Mouse (Mus musculus) hindbrain, embryonic 11.5 days (tissue): ENCODE measurements around the gene Fto. TPM values are rescaled to one million over a fixed set of nuclear protein-coding genes. Genes with fewer than 3 reads are reported as not detected.

ENCODE experiments used
- ATAC-seq: fragments of 200-750 bp; cut with Nextera tagmentation; 2 replicates; pipeline ENCODE4 v1.8.0; 2017; ENCODE audit warnings: mild to moderate bottlenecking, moderate TSS enrichment, moderate library complexity; ENCODE audit not compliant: low FRiP score
- DNase-seq: peaks from one replicate; pipeline ENCODE4 v3.0.0-alpha.2; 2015; ENCODE audit warnings: low spot score
- H3K27ac ChIP-seq: fragments of 300-500 bp; sonication (generic); 2 replicates; pipeline ENCODE4 v1.5.1; 2014; ENCODE audit warnings: mild to moderate bottlenecking, low read depth, low read length
- H3K27me3 ChIP-seq: fragments of 300-500 bp; sonication (generic); 2 replicates; pipeline ENCODE4 v1.6.1; 2014; ENCODE audit warnings: mild to moderate bottlenecking, low read length, moderate library complexity, mixed read lengths; ENCODE audit not compliant: control insufficient read depth, insufficient read depth
- H3K36me3 ChIP-seq: fragments of 300-500 bp; sonication (generic); 2 replicates; pipeline ENCODE4 v1.6.1; 2014; ENCODE audit warnings: mild to moderate bottlenecking, low read length, moderate library complexity, mixed read lengths; ENCODE audit not compliant: control insufficient read depth, insufficient read depth
- H3K4me1 ChIP-seq: fragments of 300-500 bp; sonication (generic); replicated peaks from 2 replicates; pipeline ENCODE4 v1.6.1; 2014; ENCODE audit warnings: low read length, mixed read lengths; ENCODE audit not compliant: control insufficient read depth, insufficient read depth
- H3K4me2 ChIP-seq: fragments of 300-500 bp; sonication (generic); replicated peaks from 2 replicates; pipeline ENCODE4 v1.6.1; 2014; ENCODE audit warnings: mild to moderate bottlenecking, low read depth, low read length
- H3K4me3 ChIP-seq: fragments of 300-500 bp; sonication (generic); 2 replicates; pipeline ENCODE4 v1.5.1; 2014; ENCODE audit warnings: low read depth, low read length
- H3K9ac ChIP-seq: fragments of 300-500 bp; sonication (generic); 2 replicates; pipeline ENCODE4 v1.6.1; 2014; ENCODE audit warnings: low read depth, low read length
- H3K9me3 ChIP-seq: fragments of 300-500 bp; sonication (generic); 2 replicates; pipeline ENCODE4 v1.6.1; 2016; ENCODE audit warnings: low read length; ENCODE audit not compliant: control insufficient read depth
- WGBS: fragments of 180-500 bp; shearing (Covaris S2); extraction: QIAGEN DNeasy Blood & Tissue Kit; methylation state at CpG from one replicate; pipeline ENCODE4 v1.1.7; 2014; 5-methylcytosine and 5-hydroxymethylcytosine counted together
- polyA plus RNA-seq: library from polyadenylated mRNA; unstranded; fragments of >200 nt; fragmentation: Nextera tagmentation; extraction: Ambion mirVana; gene quantifications from 2 replicates; pipeline ENCODE4 v1.2.1, GENCODE M21; 2014

Fto gene
- polyA plus RNA-seq, 1 experiment from 2014 or later: 94.7 TPM

GRCm38 (mm10) chr8:91371995-91372394 is 58.7 kb downstream of the Fto start:
- H3K4me1 ChIP-seq: peaks cover 14% of the 10 kb centered on the region; the same call in 1 of the 2 replicates
- DNase-seq (no peak), ATAC-seq (no peak)
- H3K9me3 ChIP-seq: no peaks in the 10 kb centered on the region
- H3K27me3 ChIP-seq: peaks cover 3% of the 10 kb centered on the region; the same call in 1 of the 2 replicates
- no peaks in the 10 kb centered on the region for H3K36me3 ChIP-seq
- no peak overlapping the region for H3K27ac ChIP-seq
- no peak overlapping the region for H3K4me3 ChIP-seq
- 43% methylated on average over 4 of the region's 4 CpGs for WGBS
- no peak overlapping the region for H3K9ac ChIP-seq
- no peak overlapping the region for H3K4me2 ChIP-seq

- H3K9me3 ChIP-seq: no peaks in the 10 kb centered on the region
- DNase-seq (no peak), ATAC-seq (no peak)
- H3K4me3 ChIP-seq: no peak overlapping the region
- no peak overlapping the region for H3K9ac ChIP-seq
- no peak overlapping the region for H3K4me2 ChIP-seq
- H3K27ac ChIP-seq: no peak overlapping the region
- 66% methylated on average over 9 of the region's 9 CpGs for WGBS
- H3K36me3 ChIP-seq: no peaks in the 10 kb centered on the region
- peaks cover 14% of the 10 kb centered on the region; the same call in 1 of the 2 replicates for H3K4me1 ChIP-seq
- no peaks in the 10 kb centered on the region for H3K27me3 ChIP-seq
Measured at GRCm38 (mm10) chr8:91372780-91373577, 59.7 kb downstream of the Fto start.

- Histone ChIP-seq H3K4me1 (peaks cover 14% of the 10 kb centered on the region; the same call in 1 of the 2 replicates), H3K4me3 (no peak overlapping the region), H3K9ac (no peak overlapping the region), H3K27ac (no peak overlapping the region), H3K27me3 (no peaks in the 10 kb centered on the region), H3K36me3 (no peaks in the 10 kb centered on the region), H3K4me2 (no peak overlapping the region), H3K9me3 (no peaks in the 10 kb centered on the region)
- DNase-seq (no peak), ATAC-seq (no peak)
- 31% methylated on average over 20 of the region's 20 CpGs for WGBS
Measured at GRCm38 (mm10) chr8:91375054-91375938, 62.0 kb downstream of the Fto start.

GRCm38 (mm10) chr8:91376785-91377184 is 63.5 kb downstream of the Fto start:
- DNase-seq (no peak), ATAC-seq (no peak)
- Histone ChIP-seq H3K9me3 (no peaks in the 10 kb centered on the region), H3K27ac (no peak overlapping the region), H3K4me3 (no peak overlapping the region), H3K4me2 (no peak overlapping the region), H3K36me3 (no peaks in the 10 kb centered on the region), H3K4me1 (peaks cover 14% of the 10 kb centered on the region), H3K27me3 (no peaks in the 10 kb centered on the region), H3K9ac (no peak overlapping the region)
- 30% methylated on average over 11 of the region's 11 CpGs for WGBS

- Histone ChIP-seq H3K27me3 (no peaks in the 10 kb centered on the region), H3K4me2 (no peak overlapping the region), H3K4me3 (no peak overlapping the region), H3K27ac (no peak overlapping the region), H3K9me3 (no peaks in the 10 kb centered on the region), H3K36me3 (no peaks in the 10 kb centered on the region), H3K9ac (no peak overlapping the region), H3K4me1 (peaks cover 15% of the 10 kb centered on the region)
- ATAC-seq (no peak), DNase-seq (no peak)
- WGBS: 55% methylated on average over 6 of the region's 6 CpGs
Measured at GRCm38 (mm10) chr8:91377275-91377674, 64.0 kb downstream of the Fto start.

- Histone ChIP-seq H3K36me3 (no peaks in the 10 kb centered on the region), H3K4me1 (peaks cover 11% of the 10 kb centered on the region), H3K4me3 (no peak overlapping the region), H3K4me2 (no peak overlapping the region), H3K9me3 (no peaks in the 10 kb centered on the region), H3K27ac (no peak overlapping the region), H3K27me3 (no peaks in the 10 kb centered on the region), H3K9ac (no peak overlapping the region)
- WGBS: 70% methylated on average over 13 of the region's 13 CpGs
- ATAC-seq (no peak), DNase-seq (peak; percentile 80)
Measured at GRCm38 (mm10) chr8:91378846-91379499, 65.6 kb downstream of the Fto start.

- WGBS: 26% methylated on average over 10 of the region's 10 CpGs
- Histone ChIP-seq H3K4me2 (no peak overlapping the region), H3K9ac (no peak overlapping the region), H3K4me1 (peaks cover 8% of the 10 kb centered on the region), H3K36me3 (no peaks in the 10 kb centered on the region), H3K27me3 (no peaks in the 10 kb centered on the region), H3K9me3 (no peaks in the 10 kb centered on the region), H3K4me3 (no peak overlapping the region), H3K27ac (no peak overlapping the region)
- DNase-seq: no peak
- no peak for ATAC-seq
Measured at GRCm38 (mm10) chr8:91380796-91381542, 67.6 kb downstream of the Fto start.

- ATAC-seq: no peak
- H3K4me2 ChIP-seq: no peak overlapping the region
- H3K27ac ChIP-seq: no peak overlapping the region
- no peak for DNase-seq
- no peaks in the 10 kb centered on the region for H3K9me3 ChIP-seq
- WGBS: 11% methylated on average over 7 of the region's 7 CpGs
- no peak overlapping the region for H3K9ac ChIP-seq
- H3K4me3 ChIP-seq: no peak overlapping the region
- H3K4me1 ChIP-seq: peaks cover 7% of the 10 kb centered on the region
- H3K27me3 ChIP-seq: no peaks in the 10 kb centered on the region
- H3K36me3 ChIP-seq: no peaks in the 10 kb centered on the region
Measured at GRCm38 (mm10) chr8:91381543-91382106, 68.3 kb downstream of the Fto start.
